Mouse (Mus musculus): ENCODE data around the gene Tbc1d1. TPM values are rescaled to one million over a fixed set of nuclear protein-coding genes. Genes with fewer than 3 reads are reported as not detected.

Gene Tbc1d1
- polyA plus RNA-seq, 1 experiment from 2014 or later, result 11.5 TPM

DNA sequence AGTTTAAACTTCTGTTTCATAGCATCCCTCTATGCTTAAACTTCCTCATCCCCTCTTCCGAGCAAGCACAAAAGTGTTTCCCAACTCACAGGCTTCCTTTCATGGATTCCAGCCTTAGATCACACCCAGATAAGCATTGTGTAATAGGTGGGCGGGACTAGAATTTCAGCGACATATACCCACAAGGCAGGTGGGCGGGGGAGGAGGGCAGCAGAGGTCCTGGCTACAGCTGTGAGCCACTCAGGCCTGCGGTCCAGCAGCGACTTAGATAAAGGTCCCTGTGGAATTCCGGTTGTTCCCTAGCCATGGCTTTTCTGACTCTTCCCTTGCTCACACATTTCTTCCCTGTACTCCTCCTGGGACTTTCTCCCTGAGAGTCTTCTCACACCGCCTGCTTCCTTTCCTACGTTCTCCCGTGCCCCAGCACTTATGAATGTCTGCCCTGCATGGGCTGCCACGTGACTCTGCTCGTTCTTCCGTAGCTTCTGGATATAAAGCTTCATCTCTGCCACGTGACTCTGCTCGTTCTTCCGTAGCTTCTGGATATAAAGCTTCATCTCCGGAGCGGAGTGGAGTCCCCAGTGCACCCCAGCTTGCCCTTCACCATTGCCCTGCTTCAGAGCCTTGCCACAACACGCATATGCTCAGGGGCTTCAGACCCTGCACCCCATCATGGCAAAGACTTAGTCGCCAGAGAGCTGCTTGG lies 142.4 kb downstream of the Tbc1d1 start:
- no peak overlapping the region for H3K9ac ChIP-seq (ENCODE audit: low read length)
- no peaks in the 10 kb centered on the region for H3K9me3 ChIP-seq (ENCODE audit: control insufficient read depth, low read length)
- peak overlapping the region; percentile 89 for H3K27ac ChIP-seq (replicated peaks)
- 40% methylated on average over 20 of the region's 20 CpGs for WGBS
- H3K4me2 ChIP-seq (replicated peaks; ENCODE audit: low read depth), result no peak overlapping the region
- ATAC-seq (ENCODE audit: low FRiP score, low TSS enrichment) (peak; percentile 43; the same call in 1 of the 2 replicates), DNase-seq (ENCODE audit: low spot score) (peak; percentile 51)
- H3K36me3 ChIP-seq (ENCODE audit: control insufficient read depth, insufficient read depth, low read length), result no peaks in the 10 kb centered on the region
- H3K4me3 ChIP-seq (ENCODE audit: low read depth, low read length), result no peak overlapping the region
- H3K27me3 ChIP-seq (ENCODE audit: control insufficient read depth, insufficient read depth, low read length), result no peaks in the 10 kb centered on the region
- no peak for TF ChIP-seq EP300 (optimal IDR thresholded peaks at IDR 0.05)
- TF ChIP-seq CTCF (IDR thresholded peaks at IDR 0.05; ENCODE audit: low read depth), result no peak
- no peaks in the 10 kb centered on the region for H3K4me1 ChIP-seq (replicated peaks; ENCODE audit: control insufficient read depth, insufficient read depth)

DNA sequence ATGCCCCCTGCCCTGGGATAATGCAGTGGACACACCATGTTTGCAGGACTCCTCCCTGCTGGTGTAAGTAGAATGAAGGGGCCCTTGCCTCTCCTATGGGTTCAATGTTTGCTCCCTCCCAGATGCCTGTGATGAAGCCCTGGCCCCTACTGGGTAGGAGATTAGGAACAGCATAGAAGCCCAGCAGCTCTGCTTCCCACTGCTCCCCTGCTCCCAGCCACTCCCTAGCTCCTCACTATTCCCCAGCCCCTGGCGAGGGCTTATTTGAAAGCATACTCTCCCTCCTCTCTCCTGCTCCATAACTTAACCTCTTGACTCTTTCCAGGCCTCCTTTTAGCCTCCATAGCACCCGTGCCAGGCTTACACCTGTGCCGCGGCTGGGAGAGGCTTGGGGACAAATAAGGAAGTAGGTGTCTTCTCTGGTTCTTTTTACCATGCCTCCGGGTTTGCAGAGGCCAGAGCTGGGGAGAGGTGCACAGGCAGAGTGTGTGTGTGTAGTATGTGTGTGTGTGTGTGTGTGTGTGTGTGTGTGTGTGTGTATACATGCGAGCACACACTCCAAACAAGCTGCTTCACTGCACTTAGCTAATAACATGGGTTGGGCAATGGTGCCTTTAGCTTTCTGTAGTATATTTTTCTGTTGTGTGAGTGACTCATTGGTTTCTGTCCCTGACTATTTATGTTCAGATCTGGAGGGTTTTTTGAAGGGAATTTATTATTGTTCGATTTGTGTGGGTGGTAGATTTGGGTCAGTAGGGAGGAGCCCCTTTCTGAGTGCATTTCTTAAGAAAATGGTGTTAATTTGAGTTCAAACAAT lies 143.6 kb downstream of the Tbc1d1 start:
- Histone ChIP-seq H3K4me1 (replicated peaks; ENCODE audit: control insufficient read depth, insufficient read depth) (no peaks in the 10 kb centered on the region), H3K4me3 (ENCODE audit: low read depth, low read length) (no peak overlapping the region), H3K27me3 (ENCODE audit: control insufficient read depth, insufficient read depth, low read length) (no peaks in the 10 kb centered on the region), H3K27ac (replicated peaks) (peak overlapping the region; percentile 89), H3K36me3 (ENCODE audit: control insufficient read depth, insufficient read depth, low read length) (0 out of 2 replicates have a peak, but pooled peaks cover 2% of the 10 kb centered on the region), H3K9ac (ENCODE audit: low read length) (no peak overlapping the region), H3K4me2 (replicated peaks; ENCODE audit: low read depth) (no peak overlapping the region), H3K9me3 (ENCODE audit: control insufficient read depth, low read length) (no peaks in the 10 kb centered on the region)
- 36% methylated on average over 7 of the region's 7 CpGs for WGBS
- DNase-seq (ENCODE audit: low spot score) (peak; percentile 75), ATAC-seq (ENCODE audit: low FRiP score, low TSS enrichment) (peak; percentile 86)
- TF ChIP-seq CTCF (IDR thresholded peaks at IDR 0.05; ENCODE audit: low read depth) (no peak), EP300 (optimal IDR thresholded peaks at IDR 0.05) (no peak)

DNA sequence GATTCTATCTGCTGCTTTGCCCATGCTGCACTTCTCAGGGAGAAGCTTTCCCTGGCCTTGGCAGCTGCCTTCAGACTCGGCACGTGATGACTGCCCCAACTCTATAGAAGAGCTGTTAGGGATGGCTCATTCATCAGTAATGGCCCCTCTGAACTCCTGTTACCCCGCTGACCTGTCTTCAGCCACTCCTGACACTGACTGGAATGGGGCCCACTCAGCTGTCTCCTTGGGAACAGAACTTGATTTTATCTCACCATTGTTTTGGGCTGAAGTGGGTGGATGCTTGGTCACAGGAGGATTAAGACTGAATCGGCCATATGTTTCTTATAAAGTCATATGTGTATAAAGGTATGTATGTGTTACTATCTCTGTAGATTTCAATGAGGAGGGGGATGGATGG lies 145.1 kb downstream of the Tbc1d1 start:
- Histone ChIP-seq H3K4me3 (ENCODE audit: low read depth, low read length) (no peak overlapping the region), H3K27me3 (ENCODE audit: control insufficient read depth, insufficient read depth, low read length) (no peaks in the 10 kb centered on the region), H3K27ac (replicated peaks) (no peak overlapping the region), H3K9me3 (ENCODE audit: control insufficient read depth, low read length) (no peaks in the 10 kb centered on the region), H3K4me1 (replicated peaks; ENCODE audit: control insufficient read depth, insufficient read depth) (no peaks in the 10 kb centered on the region), H3K4me2 (replicated peaks; ENCODE audit: low read depth) (no peak overlapping the region), H3K9ac (ENCODE audit: low read length) (no peak overlapping the region), H3K36me3 (ENCODE audit: control insufficient read depth, insufficient read depth, low read length) (0 out of 2 replicates have a peak, but pooled peaks cover 2% of the 10 kb centered on the region)
- WGBS, result 79% methylated on average over 4 of the region's 4 CpGs
- DNase-seq (ENCODE audit: low spot score) (no peak), ATAC-seq (ENCODE audit: low FRiP score, low TSS enrichment) (no peak)
- no peak for TF ChIP-seq EP300 (optimal IDR thresholded peaks at IDR 0.05)

DNA sequence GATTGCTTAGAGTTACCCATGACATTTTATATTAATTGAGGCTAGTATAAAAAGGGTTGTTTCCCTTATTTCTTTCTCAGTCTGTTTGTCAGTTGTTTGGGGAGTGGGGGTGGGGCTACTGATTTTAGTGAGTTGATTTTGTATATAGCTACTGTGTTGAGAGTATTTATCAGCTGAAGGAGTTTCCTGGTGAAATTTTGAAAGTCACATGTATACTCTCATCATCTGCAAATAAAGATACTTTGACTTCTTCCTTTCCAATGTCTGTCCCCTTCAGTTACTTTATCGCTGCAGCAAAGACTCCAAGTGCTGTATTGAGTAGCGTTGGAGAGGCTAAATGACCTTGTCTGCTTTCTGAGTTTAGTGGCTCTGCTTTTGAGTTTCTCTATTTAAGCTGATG lies 151.2 kb downstream of the Tbc1d1 start:
- no peak overlapping the region for H3K9ac ChIP-seq (ENCODE audit: low read length)
- H3K4me2 ChIP-seq (replicated peaks; ENCODE audit: low read depth), result no peak overlapping the region
- 0 out of 2 replicates have a peak, but pooled peaks cover 5% of the 10 kb centered on the region for H3K36me3 ChIP-seq (ENCODE audit: control insufficient read depth, insufficient read depth, low read length)
- no peaks in the 10 kb centered on the region for H3K9me3 ChIP-seq (ENCODE audit: control insufficient read depth, low read length)
- H3K4me3 ChIP-seq (ENCODE audit: low read depth, low read length), result no peak overlapping the region
- no peak overlapping the region for H3K27ac ChIP-seq (replicated peaks)
- H3K27me3 ChIP-seq (ENCODE audit: control insufficient read depth, insufficient read depth, low read length), result no peaks in the 10 kb centered on the region
- no peak for TF ChIP-seq EP300 (optimal IDR thresholded peaks at IDR 0.05)
- TF ChIP-seq CTCF (IDR thresholded peaks at IDR 0.05; ENCODE audit: low read depth), result no peak
- DNase-seq (ENCODE audit: low spot score) (no peak), ATAC-seq (ENCODE audit: low FRiP score, low TSS enrichment) (no peak)
- 98% methylated on average over 2 of the region's 2 CpGs for WGBS
- H3K4me1 ChIP-seq (replicated peaks; ENCODE audit: control insufficient read depth, insufficient read depth), result no peaks in the 10 kb centered on the region

DNA sequence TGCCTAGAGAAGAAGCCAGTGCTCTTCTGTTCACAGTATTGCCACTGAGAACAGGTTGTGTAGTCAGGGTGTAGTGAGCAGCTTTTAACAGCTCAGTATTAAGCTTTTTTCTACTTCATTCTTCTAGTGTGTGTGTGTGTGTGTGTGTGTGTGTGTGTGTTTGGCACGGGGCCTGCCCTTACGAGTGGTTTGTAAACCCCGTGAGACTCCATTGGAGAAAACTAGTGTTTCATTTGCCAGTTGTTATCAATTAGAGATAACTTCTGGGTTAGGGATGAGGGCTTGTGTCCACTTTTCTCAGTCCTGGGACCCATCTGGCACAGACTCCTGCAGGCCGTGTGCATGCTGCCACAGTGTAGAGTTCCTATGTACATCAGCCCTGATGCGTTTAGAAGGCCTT lies 156.2 kb downstream of the Tbc1d1 start:
- ATAC-seq (ENCODE audit: low FRiP score, low TSS enrichment) (no peak), DNase-seq (ENCODE audit: low spot score) (no peak)
- WGBS, result 52% methylated on average over 5 of the region's 5 CpGs
- H3K4me1 ChIP-seq (replicated peaks; ENCODE audit: control insufficient read depth, insufficient read depth), result no peaks in the 10 kb centered on the region; the same call in 1 of the 2 replicates
- H3K36me3 ChIP-seq (ENCODE audit: control insufficient read depth, insufficient read depth, low read length), result no peaks in the 10 kb centered on the region
- no peak overlapping the region for H3K27ac ChIP-seq (replicated peaks)
- no peak overlapping the region for H3K4me3 ChIP-seq (ENCODE audit: low read depth, low read length)
- no peak overlapping the region for H3K9ac ChIP-seq (ENCODE audit: low read length)
- TF ChIP-seq CTCF (IDR thresholded peaks at IDR 0.05; ENCODE audit: low read depth), result no peak
- TF ChIP-seq EP300 (optimal IDR thresholded peaks at IDR 0.05), result no peak
- H3K9me3 ChIP-seq (ENCODE audit: control insufficient read depth, low read length), result no peaks in the 10 kb centered on the region
- H3K4me2 ChIP-seq (replicated peaks; ENCODE audit: low read depth), result no peak overlapping the region
- no peaks in the 10 kb centered on the region for H3K27me3 ChIP-seq (ENCODE audit: control insufficient read depth, insufficient read depth, low read length)

DNA sequence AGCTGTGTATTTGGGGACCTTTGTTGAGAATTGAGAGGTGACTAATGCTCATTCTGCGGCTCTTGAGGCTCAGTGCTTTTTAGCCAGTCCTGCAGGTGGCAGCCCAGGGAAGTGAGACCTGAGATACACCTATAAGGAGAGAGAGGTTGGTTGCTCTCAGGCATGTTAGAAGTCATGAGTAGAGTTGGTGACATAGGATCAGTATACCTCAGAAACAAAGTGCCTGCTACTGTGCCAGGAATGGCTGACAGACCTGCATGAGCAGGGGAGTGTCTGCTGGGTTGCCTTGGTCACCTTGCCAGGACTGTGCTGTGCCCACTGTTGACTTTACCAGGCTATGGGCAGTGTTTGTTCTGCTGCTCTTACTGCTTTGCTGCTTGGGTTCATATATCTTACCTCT lies 157.4 kb downstream of the Tbc1d1 start:
- ATAC-seq (ENCODE audit: low FRiP score, low TSS enrichment) (peak; percentile 89), DNase-seq (ENCODE audit: low spot score) (peak; percentile 72)
- no peaks in the 10 kb centered on the region for H3K9me3 ChIP-seq (ENCODE audit: control insufficient read depth, low read length)
- H3K27ac ChIP-seq (replicated peaks), result peak overlapping the region; percentile 61; the same call in 1 of the 2 replicates
- H3K4me2 ChIP-seq (replicated peaks; ENCODE audit: low read depth), result no peak overlapping the region
- TF ChIP-seq EP300 (optimal IDR thresholded peaks at IDR 0.05), result no peak
- peak; percentile 64 for TF ChIP-seq CTCF (IDR thresholded peaks at IDR 0.05; ENCODE audit: low read depth)
- H3K36me3 ChIP-seq (ENCODE audit: control insufficient read depth, insufficient read depth, low read length), result no peaks in the 10 kb centered on the region
- H3K27me3 ChIP-seq (ENCODE audit: control insufficient read depth, insufficient read depth, low read length), result no peaks in the 10 kb centered on the region
- H3K4me1 ChIP-seq (replicated peaks; ENCODE audit: control insufficient read depth, insufficient read depth), result no peaks in the 10 kb centered on the region; the same call in 1 of the 2 replicates
- no peak overlapping the region for H3K4me3 ChIP-seq (ENCODE audit: low read depth, low read length)
- H3K9ac ChIP-seq (ENCODE audit: low read length), result no peak overlapping the region
- 55% methylated on average over 1 of the region's 1 CpGs for WGBS
